Mouse (Mus musculus): Measurements from ENCODE around the gene Tns4.
A peak's percentile ranks its signal among the peaks of the same experiment; 100 is the strongest.

The Tns4 gene

DNA sequence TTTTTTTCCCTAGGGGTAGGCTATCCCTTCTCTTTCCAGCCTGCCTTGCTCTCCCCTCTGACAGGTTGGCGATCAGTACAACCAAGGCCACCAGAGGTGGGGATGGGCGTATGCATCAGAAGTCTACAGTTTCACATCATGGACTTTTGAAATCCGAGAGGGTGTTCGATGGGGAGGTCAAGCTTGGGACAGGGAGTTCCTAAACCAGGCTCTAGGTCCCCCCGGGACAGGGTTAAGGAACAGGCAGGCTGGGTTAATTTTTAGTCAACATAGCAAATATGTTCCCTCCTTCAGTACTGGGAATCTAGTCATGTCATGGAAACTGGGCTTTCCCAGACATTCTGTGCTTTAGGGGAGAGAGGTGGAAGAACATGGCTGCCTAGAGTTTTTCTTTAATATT, 44.8 kb downstream of the Tns4 start:
- no peak for DNase-seq

- no peak for DNase-seq
Observed at GRCm38 (mm10) chr11:99043632-99044031, 45.5 kb downstream of the Tns4 start.

GRCm38 (mm10) chr11:99042834-99043431, 46.2 kb downstream of the Tns4 start:
- DNase-seq: no peak

GRCm38 (mm10) chr11:99041841-99042780, 47.0 kb downstream of the Tns4 start:
- DNase-seq: no peak

GRCm38 (mm10) chr11:99041051-99041729, 47.9 kb downstream of the Tns4 start, which contains the start of gene Igfbp4:
Igfbp4 (plus strand) TSS chr11:99041244.
- DNase-seq: peak in 1 of 2 experiments; percentile 40

DNA sequence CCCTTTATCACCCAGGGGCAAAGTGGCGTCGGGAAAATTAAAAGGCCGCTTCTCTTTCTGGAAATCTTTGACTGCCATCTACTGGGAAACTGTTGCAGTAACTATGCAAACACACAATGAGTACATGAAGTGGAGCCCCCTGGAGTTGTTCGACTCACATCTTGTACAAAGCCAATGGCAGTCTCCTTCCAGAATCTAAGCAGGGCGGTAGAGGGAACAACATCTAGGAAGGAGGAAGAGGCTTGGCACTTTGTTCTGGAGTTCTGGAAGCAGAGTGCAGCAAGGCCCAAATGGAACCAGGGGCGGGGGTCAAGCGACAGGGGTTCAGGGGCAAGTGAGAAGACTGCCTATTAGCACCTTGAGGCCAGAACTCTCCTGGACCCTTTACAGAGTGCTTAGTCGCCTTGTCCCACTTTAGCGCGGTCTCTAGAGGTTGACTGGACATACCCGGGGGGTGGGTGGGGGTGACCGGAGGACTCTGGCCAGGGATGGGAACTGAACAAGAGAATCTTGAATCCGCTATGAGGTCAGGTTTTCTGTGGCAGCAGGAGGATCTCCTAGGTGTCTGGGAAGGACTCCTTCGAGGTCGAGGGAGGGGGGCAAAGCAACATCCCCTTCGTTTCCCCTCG, 48.6 kb downstream of the Tns4 start:
- DNase-seq: peak in 1 of 2 experiments; percentile 11

- peak; percentile 66 to 68 for DNase-seq
Observed at GRCm38 (mm10) chr11:99039782-99040181, 49.3 kb downstream of the Tns4 start.

DNA sequence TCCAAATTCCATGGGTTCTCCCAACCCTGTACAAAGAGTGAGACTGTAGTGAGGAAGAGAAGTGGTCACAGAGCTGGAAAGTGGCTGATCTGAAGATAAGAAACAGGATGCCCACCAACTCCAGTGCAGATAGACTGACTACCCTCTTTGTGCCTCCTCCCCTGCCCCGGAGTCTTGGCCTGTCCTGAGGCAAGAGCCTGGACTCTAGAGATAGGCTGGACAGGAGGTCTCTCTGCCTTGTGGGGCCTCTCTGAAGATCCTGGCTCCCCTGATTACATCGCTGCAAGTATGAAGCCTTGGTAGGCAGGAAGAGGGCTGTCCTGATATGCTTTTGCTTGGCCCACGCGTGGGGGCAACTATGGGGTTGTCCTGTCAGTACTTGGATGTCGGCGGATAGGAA, 52.9 kb downstream of the Tns4 start:
- no peak for DNase-seq

DNA sequence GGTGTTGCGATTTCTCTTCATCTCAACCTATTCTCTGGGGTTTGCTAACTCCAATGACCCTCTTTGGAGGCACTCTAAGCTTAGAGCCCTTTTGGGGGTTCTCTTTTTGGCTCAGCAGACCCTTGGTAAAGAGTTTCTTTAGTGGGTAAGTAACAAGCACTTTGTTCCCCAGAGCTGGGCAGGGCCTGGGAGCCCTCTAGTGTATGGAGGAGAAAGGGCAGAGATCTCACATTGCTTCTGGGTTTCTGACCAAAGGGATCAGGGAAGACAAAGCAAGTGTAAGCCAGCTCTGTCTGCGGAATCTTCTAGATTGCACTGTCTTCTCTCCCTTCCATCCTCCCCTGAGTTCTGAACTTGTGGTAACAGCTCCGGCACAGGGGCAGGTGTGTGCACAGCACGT, 53.8 kb downstream of the Tns4 start:
- DNase-seq: no peak

DNA sequence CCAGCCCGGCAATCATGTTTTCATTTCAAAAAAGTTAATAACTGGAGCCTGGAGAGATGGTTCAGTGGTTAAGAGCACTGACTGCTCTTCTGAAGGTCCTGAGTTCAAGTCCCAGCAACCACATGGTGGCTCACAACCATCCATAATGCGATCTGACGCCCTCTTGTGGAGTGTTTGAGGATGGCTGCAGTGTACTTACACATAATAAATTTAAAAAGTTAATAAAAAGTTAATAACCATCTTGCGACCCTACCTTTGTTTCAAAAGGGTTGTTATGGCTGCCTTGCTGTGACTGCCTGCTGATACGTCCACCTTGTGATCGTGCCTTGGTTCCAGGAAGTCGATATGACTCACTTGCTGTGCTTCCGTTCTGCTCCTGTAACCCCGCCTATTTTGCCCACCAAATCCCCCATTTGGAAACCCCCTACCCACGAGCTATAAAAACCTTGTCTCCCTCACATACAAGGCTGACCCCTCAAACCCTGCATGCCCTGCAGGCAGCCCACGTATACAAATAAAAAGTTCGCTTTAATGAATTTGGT, 62.1 kb downstream of the Tns4 start:
- DNase-seq: no peak

DNA sequence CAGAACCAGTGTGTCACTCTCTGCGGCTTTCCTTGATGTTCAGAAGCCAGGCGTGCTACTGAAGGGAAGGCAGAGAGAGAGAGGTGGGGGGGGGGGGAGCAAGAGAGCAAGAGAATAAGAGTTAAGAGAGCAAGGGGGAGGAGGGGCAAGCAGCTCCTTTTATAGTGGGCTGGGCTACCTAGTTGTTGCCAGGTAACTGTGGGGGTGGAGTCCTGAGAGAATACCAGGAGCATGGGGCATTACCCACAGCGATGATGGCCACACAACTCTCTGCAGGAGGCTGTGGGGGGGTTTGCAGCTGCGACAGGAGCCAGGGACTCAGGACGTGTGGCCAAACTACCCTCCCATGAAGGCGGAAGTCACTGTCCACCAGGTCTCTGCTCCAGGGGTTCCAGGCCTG, 63.2 kb downstream of the Tns4 start:
- no peak for DNase-seq

DNA sequence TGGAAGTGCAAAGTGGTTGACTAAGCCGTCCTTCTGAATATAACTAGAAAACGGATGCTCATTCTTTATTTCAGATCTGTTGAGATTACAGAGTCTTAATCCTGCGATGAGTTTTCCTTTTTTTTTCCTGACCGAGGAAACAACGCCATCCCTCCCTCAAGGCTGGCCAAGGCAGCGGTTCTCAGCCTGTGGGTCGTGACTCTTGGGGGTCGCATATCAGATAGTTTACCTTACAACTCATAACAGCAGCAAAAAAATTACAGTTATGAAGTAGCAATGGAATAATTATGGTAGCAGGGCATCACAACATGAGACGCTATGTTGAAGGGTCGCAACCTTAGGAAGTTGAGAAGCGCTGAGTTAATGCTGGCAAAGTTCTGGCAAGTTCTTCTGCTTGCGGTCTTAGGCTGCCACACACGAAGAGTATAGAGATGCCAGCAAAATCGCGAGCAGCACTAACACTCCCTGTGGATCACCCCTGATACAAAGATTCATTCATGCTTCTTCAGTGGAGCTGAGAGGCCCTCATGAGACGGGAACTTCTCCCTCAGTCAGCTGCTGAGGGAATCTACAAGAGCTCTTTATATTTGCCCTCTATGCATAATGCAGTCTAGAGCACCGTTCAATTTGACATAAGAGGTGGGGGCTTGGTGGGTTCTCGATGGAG, 64.5 kb downstream of the Tns4 start:
- no peak for DNase-seq

- peak; percentile 80 to 96 for DNase-seq
Observed at GRCm38 (mm10) chr11:99023500-99024467, 65.3 kb downstream of the Tns4 start, which contains the start of gene Top2a. Top2a (minus strand) TSS chr11:99024189.

DNA sequence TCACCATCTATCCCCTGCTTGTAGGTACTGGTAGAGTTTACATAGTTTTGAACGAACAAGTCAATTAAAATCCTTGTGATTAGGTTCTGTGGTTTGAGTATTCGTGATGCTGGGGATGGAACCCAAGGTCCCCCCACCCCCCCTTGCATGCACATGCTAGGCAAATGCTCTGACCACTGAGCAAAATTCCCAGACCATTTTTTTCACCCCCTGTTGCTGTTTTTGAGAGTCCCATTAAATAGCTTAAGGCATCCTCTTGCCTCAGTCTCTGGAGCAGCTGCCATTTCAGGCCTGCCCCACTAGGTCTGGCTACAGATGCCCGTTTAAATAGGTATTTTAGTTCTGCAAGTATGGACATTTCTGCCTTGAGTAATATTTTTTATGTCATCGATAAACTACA, 66.0 kb downstream of the Tns4 start:
- no peak for DNase-seq

DNA sequence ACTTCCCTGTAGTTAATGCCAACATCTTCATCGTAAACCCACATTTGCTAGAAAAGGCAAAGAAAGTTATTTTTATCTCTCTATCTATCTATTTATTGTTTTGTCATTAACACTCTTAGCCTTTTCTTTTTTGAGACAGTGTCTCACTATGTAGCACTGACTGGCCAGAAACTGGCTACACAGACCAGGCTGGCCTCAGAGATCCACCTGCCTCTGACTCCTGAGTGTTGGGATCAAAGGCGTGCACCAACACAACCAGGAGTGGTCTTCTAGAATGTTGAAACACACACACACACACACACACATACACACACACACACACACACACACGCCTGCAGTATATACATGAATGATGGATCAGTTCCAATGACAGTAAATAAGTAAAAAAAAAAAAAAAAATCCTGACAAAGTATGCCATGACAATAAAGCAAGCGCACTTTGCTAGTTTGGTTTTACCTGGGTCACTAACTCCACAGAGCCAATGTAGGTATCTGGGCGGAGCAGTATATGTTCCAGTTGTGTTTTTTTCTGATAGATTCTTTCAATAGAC, 66.6 kb downstream of the Tns4 start:
- no peak for DNase-seq

DNA sequence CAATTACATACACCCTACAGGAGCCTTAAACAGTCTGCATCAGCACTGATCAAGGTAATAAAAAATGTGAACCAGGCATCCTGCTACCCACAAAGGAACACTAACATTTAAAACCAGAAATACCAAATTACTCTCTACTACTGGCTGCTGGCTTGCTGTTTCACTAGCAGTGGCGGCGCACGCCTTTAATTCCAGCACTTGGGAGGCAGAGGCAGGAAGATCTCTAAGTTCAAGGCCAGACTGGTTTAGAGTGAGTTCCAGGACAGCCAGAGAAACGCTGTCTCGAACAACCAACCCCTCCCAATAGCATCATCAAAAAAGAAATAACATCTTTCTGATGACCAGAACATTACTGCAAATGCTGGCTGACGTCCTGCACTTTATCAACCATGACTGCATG, 69.3 kb downstream of the Tns4 start:
- DNase-seq: no peak
